Mouse (Mus musculus): ENCODE measurements around the gene Fbrs.
"Not testable (repeated sequence)": the region's sequence is repeated elsewhere in the genome, so short reads cannot be mapped to it uniquely, and the experiment has no call there.

Fbrs gene

GRCm38 (mm10) chr7:127478635-127479317, at the start of gene Fbrs:
TSS of gene Fbrs (plus strand) at chr7:127479199.
- peak; percentile 99 for DNase-seq (ENCODE audit: low spot score)

GRCm38 (mm10) chr7:127435206-127435605, 43.8 kb upstream of the Fbrs start:
- DNase-seq (ENCODE audit: low spot score) = no peak

- peak; percentile 22 for DNase-seq (ENCODE audit: low spot score)
Measured at GRCm38 (mm10) chr7:127437724-127438123, 41.3 kb upstream of the Fbrs start.

GRCm38 (mm10) chr7:127443976-127444375, 35.0 kb upstream of the Fbrs start:
- DNase-seq (ENCODE audit: low spot score) = no peak

GRCm38 (mm10) chr7:127448521-127449300, 30.3 kb upstream of the Fbrs start, which contains the start of gene Zfp689:
TSS of gene Zfp689 (minus strand) at chr7:127449158.
- DNase-seq (ENCODE audit: low spot score) = peak; percentile 99

GRCm38 (mm10) chr7:127449966-127450365, 29.0 kb upstream of the Fbrs start:
- no peak for DNase-seq (ENCODE audit: low spot score)

GRCm38 (mm10) chr7:127453056-127453455, 25.9 kb upstream of the Fbrs start:
- DNase-seq (ENCODE audit: low spot score) = no peak

GRCm38 (mm10) chr7:127454905-127455304, 24.1 kb upstream of the Fbrs start:
- DNase-seq (ENCODE audit: low spot score) = no peak

- DNase-seq (ENCODE audit: low spot score) = not testable (repeated sequence)
Measured at GRCm38 (mm10) chr7:127458371-127459122, 20.5 kb upstream of the Fbrs start.

- not testable (repeated sequence) for DNase-seq (ENCODE audit: low spot score)
Measured at GRCm38 (mm10) chr7:127459311-127459710, 19.7 kb upstream of the Fbrs start, which contains the start of gene Prr14. TSS of gene Prr14 (plus strand) at chr7:127459611.

GRCm38 (mm10) chr7:127465191-127465590, 13.8 kb upstream of the Fbrs start:
- no peak for DNase-seq (ENCODE audit: low spot score)

- DNase-seq (ENCODE audit: low spot score) = not testable (repeated sequence)
Measured at GRCm38 (mm10) chr7:127465670-127466069, 13.3 kb upstream of the Fbrs start.

- no peak for DNase-seq (ENCODE audit: low spot score)
Measured at GRCm38 (mm10) chr7:127466606-127467005, 12.4 kb upstream of the Fbrs start.

- DNase-seq (ENCODE audit: low spot score) = no peak
Measured at GRCm38 (mm10) chr7:127470011-127470715, 8.8 kb upstream of the Fbrs start.

- peak; percentile 99 for DNase-seq (ENCODE audit: low spot score)
Measured at GRCm38 (mm10) chr7:127470743-127471645, 8.0 kb upstream of the Fbrs start.

- no peak for DNase-seq (ENCODE audit: low spot score)
Measured at GRCm38 (mm10) chr7:127471646-127472010, 7.4 kb upstream of the Fbrs start.

GRCm38 (mm10) chr7:127472060-127472459, 6.9 kb upstream of the Fbrs start:
- peak; percentile 45 for DNase-seq (ENCODE audit: low spot score)

GRCm38 (mm10) chr7:127473705-127474104, 5.3 kb upstream of the Fbrs start:
- DNase-seq (ENCODE audit: low spot score) = peak; percentile 43

GRCm38 (mm10) chr7:127474378-127475070, 4.5 kb upstream of the Fbrs start:
- DNase-seq (ENCODE audit: low spot score) = no peak

GRCm38 (mm10) chr7:127475186-127475740, 3.7 kb upstream of the Fbrs start:
- DNase-seq (ENCODE audit: low spot score) = no peak
